Mouse (Mus musculus) left cerebral cortex, postnatal 14 days (tissue): ENCODE measurements around the gene Sec24c. TPM values are rescaled to one million over a fixed set of nuclear protein-coding genes. Genes with fewer than 3 reads are reported as not detected.

Source experiments
- DNase-seq, 2 experiments: peaks; one replicate each; pipeline ENCODE4 v3.0.0; 2021 to 2022; ENCODE audit warnings: low spot score in 2 of 2, mixed read lengths in 1 of 2
- intact Hi-C: fragments of 180-260 bp; cut with DNase I; formaldehyde crosslinking; loops from one replicate; pipeline ENCODE4 v1.15.1; 2025
- microRNA-seq, 2 experiments: library from miRNA; unstranded; fragments of <30 nt; microRNA quantifications; one replicate each; pipeline ENCODE4 v1.2.0; 2022
- total RNA-seq, 2 experiments: library from RNA; stranded (reverse); gene quantifications; 2 replicates each; pipeline ENCODE4 v1.2.3; 2021

The Sec24c gene
- total RNA-seq, 2 experiments from 2014 or later: 87.8 to 109 TPM

GRCm38 (mm10) chr14:20724043-20724442, 49.9 kb downstream of the Sec24c start:
- DNase-seq: peak; percentile 80 to 81
- intact Hi-C loops: loop anchor here (5.0 kb wide), 1 partner anchor 293 kb away; no protein-coding TSS in a partner anchor

GRCm38 (mm10) chr14:20725660-20726339, 51.7 kb downstream of the Sec24c start:
- intact Hi-C loops: no loop called here
- no peak for DNase-seq

GRCm38 (mm10) chr14:20729871-20730270, 55.8 kb downstream of the Sec24c start:
- intact Hi-C loops: no loop called here
- no peak for DNase-seq

DNA sequence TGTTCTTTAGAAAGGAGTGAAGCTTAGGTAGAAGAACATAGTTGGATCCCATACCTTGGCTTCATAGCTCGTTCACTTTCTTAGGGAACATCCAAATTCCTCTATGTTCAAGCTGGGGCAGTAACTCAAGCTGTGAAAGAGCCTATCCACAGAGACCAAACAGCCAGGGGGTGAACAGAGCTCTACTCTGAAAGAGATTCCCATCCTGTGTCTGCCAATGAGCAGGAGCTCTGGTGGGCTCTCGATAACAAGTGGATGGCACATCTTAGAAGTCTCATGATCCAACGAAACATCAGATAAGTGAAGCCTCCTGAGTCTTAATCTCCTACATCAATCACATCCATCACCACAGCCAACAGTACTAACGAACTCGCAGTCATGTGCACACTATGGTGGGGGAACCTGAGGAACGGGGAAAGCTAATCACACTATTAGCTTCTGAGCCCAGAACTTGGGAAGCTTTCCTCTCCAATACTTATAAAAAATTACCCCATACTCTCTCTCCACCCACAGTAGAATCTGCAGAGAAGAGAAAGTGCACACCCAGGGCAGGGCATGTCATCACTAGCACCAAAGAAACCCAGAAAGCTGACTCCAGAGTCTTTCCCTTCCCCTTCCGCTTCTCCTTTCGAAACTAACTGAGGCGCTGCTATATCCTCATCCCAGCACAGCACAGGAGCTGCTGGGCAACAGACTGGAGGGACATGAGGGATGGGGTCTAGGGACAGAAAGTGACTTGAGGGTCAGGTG, 56.9 kb downstream of the Sec24c start:
- no peak for DNase-seq
- intact Hi-C loops: no loop called here

DNA sequence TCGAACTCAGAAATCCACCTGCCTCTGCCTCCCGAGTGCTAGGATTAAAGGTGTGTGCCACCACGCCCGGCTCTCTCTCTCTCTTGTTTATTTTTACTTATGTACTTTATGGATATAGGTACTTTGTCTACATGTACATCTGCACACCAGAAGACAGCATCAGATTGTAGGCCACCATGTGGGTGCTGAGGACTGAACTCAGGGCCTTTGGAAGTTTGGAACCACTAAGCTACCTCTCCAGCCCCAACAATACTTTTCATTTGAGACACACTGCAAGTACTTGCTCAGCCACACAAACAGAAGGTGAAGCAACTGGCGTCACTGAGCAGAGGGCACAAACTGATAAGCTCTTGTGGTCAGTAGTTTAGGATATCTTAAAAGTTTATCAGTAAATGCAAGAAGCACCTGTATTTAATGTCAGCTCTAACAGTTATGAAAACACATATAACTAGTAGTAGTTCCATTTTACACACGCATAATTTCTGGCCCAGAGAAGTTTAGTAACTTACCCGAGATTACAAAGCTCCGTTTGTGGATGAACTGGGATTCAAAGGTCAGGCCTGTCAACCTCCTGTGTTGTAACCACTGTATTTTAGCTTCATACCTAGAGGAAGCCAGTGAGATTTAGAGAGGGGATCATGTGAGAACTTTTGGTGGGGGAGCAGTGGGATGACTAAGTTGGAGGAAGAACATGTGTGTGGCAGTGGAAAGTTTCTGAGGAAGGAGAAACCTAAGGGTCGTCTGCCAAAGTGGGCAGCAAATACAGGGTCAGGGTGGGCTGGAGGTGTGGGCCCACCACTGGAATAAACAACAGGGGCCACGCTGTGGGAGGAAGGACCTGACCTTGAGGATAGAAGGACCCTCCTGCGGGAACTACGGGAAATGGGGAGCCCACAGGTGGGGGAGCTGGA, 59.2 kb downstream of the Sec24c start:
- intact Hi-C loops: no loop called here
- DNase-seq: no peak

GRCm38 (mm10) chr14:20733952-20734774, 60.1 kb downstream of the Sec24c start, which contains the start of gene Ndst2:
Ndst2 (minus strand) TSS chr14:20734562.
- DNase-seq: peak; percentile 78 to 80
- intact Hi-C loops: no loop called here

- intact Hi-C loops: no loop called here
- DNase-seq: no peak
These were observed 60.9 kb downstream of the Sec24c start for GRCm38 (mm10) chr14:20735052-20735451.

- DNase-seq: no peak
- intact Hi-C loops: no loop called here
These were observed 61.8 kb downstream of the Sec24c start for GRCm38 (mm10) chr14:20735892-20736390.

- peak; percentile 34 to 52 for DNase-seq
- intact Hi-C loops: no loop called here
These were observed 63.2 kb downstream of the Sec24c start for GRCm38 (mm10) chr14:20737306-20737705.

GRCm38 (mm10) chr14:20738511-20738910, 64.4 kb downstream of the Sec24c start:
- intact Hi-C loops: loop anchor here (2.0 kb wide), 1 partner anchor 138 kb away; no protein-coding TSS in a partner anchor

GRCm38 (mm10) chr14:20741301-20741700, 67.2 kb downstream of the Sec24c start:
- DNase-seq: no peak
- intact Hi-C loops: no loop called here

More at GRCm38 (mm10) chr14:20738511-20738910, 64.4 kb downstream of the Sec24c start:
- DNase-seq: no peak

DNA sequence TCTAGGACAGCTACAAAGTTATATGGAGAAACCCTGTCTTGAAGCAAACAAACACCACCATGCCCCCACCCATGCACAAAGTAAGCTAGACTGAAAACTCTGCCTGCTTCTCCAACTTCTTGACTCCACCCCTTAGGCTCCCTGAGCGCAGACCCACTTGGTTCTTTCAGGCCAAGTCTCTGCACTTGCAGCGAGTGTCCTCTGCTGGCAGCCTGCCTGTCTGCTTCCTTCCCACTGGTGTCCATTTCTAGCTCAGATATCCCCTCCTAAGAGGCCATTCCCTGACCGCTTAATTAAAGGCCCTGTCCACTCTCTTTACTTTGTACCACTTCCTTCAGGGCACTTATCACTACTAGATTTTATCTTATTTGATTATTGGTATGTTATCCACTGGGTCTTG, 69.5 kb downstream of the Sec24c start:
- intact Hi-C loops: no loop called here
- DNase-seq: no peak

Small RNAs within 50 kb of the gene (microRNA-seq; reads per million reads assigned to microRNA genes)
- gene Mir6946: 0.26 to 0.67 reads per million in 2 experiments

Other genes with a start within 250 kb of the Sec24c start
- 1 to 10 TPM; 2.0 to 3.1 TPM for gene Cfap70, start 222.1 kb upstream of the Sec24c start, total RNA-seq
- 10 to 100 TPM; 49.4 to 49.8 TPM for gene Anxa7, start 194.2 kb upstream of the Sec24c start, total RNA-seq
- 1 to 10 TPM in 1 of 2 experiments, under 1 TPM in 1; 0.59 to 1.0 TPM for gene Mss51, start 177.4 kb upstream of the Sec24c start, total RNA-seq
- gene Ppp3cb, start 127.7 kb upstream of the Sec24c start, total RNA-seq: 100 to 1,000 TPM; 387 to 395 TPM
- gene Usp54, start 33.2 kb upstream of the Sec24c start, total RNA-seq: 10 to 100 TPM; 29.7 to 35.7 TPM
- not detected for gene Myoz1, start 17.8 kb upstream of the Sec24c start, total RNA-seq
- gene Synpo2l, start 6.0 kb upstream of the Sec24c start, total RNA-seq: under 1 TPM; 0.47 to 0.64 TPM
- 10 to 100 TPM; 19.3 to 20.1 TPM for gene Fut11, start 20.7 kb downstream of the Sec24c start, total RNA-seq
- gene Chchd1, start 28.7 kb downstream of the Sec24c start, total RNA-seq: 10 to 100 TPM; 49.9 to 53.9 TPM
- gene Zswim8, start 33.2 kb downstream of the Sec24c start, total RNA-seq: 100 to 1,000 TPM; 136 to 142 TPM
- gene Ndst2, start 60.3 kb downstream of the Sec24c start, total RNA-seq: 10 to 100 TPM; 14.5 to 17.5 TPM
- 100 to 1,000 TPM; 305 to 316 TPM for gene Camk2g, start 119.8 kb downstream of the Sec24c start, total RNA-seq
- 1 to 10 TPM; 7.4 to 7.7 TPM for gene Plau, start 162.4 kb downstream of the Sec24c start, total RNA-seq